Mouse (Mus musculus) midbrain, embryonic 12.5 days (tissue): ENCODE data around the gene Smc6. TPM values are rescaled to one million over a fixed set of nuclear protein-coding genes. Genes with fewer than 3 reads are reported as not detected.

Experiments used
- ATAC-seq: fragments of 200-750 bp; cut with Nextera tagmentation; 2 replicates; pipeline ENCODE4 v1.8.0; 2017; ENCODE audit warnings: low read depth, moderate TSS enrichment, moderate library complexity; ENCODE audit not compliant: low FRiP score
- H3K27ac ChIP-seq: fragments of 300-500 bp; sonication (generic); replicated peaks from 2 replicates; pipeline ENCODE4 v1.5.1; 2016; ENCODE audit warnings: mild to moderate bottlenecking
- H3K27me3 ChIP-seq: fragments of 300-500 bp; sonication (generic); 2 replicates; pipeline ENCODE4 v1.6.1; 2016; ENCODE audit warnings: mild to moderate bottlenecking
- H3K36me3 ChIP-seq: fragments of 300-500 bp; sonication (generic); 2 replicates; pipeline ENCODE4 v1.6.1; 2016
- H3K4me1 ChIP-seq: fragments of 300-500 bp; sonication (generic); 2 replicates; pipeline ENCODE4 v1.6.1; 2016
- H3K4me2 ChIP-seq: fragments of 300-500 bp; sonication (generic); replicated peaks from 2 replicates; pipeline ENCODE4 v1.6.1; 2016; ENCODE audit warnings: mild to moderate bottlenecking, moderate library complexity
- H3K4me3 ChIP-seq: fragments of 300-500 bp; sonication (generic); 2 replicates; pipeline ENCODE4 v1.5.1; 2016; ENCODE audit warnings: mild to moderate bottlenecking
- H3K9ac ChIP-seq: fragments of 300-500 bp; sonication (generic); replicated peaks from 2 replicates; pipeline ENCODE4 v1.6.1; 2016; ENCODE audit warnings: mild to moderate bottlenecking, moderate library complexity
- H3K9me3 ChIP-seq: fragments of 300-500 bp; sonication (generic); 2 replicates; pipeline ENCODE4 v1.6.1; 2016; ENCODE audit warnings: mild to moderate bottlenecking
- WGBS: fragments of 180-500 bp; shearing (Covaris S2); methylation state at CpG from one replicate; pipeline ENCODE4 v1.1.7; 2016; 5-methylcytosine and 5-hydroxymethylcytosine counted together
- polyA plus RNA-seq: library from polyadenylated mRNA; unstranded; fragments of >200 nt; fragmentation: Nextera tagmentation; extraction: Ambion mirVana; gene quantifications from 2 replicates; pipeline ENCODE4 v1.2.1, GENCODE M21; 2016

Gene Smc6
- polyA plus RNA-seq = 137 and 154 TPM in 2 replicates

GRCm38 (mm10) chr12:11265382-11266281 is at the start of gene Smc6, which contains the start of gene Gen1:
Smc6 (plus strand) TSS chr12:11265886.
Gen1 (minus strand) TSS chr12:11265801.
- Histone ChIP-seq H3K4me1 (peaks cover 33% of the 10 kb centered on the region), H3K9ac (peak within 1 kb of the TSS; percentile 97), H3K27me3 (no peaks in the 10 kb centered on the region), H3K27ac (peak within 1 kb of the TSS; percentile 91), H3K4me3 (peak within 1 kb of the TSS; percentile 94), H3K4me2 (peak within 1 kb of the TSS; percentile 85), H3K36me3 (no peaks in the 10 kb centered on the region), H3K9me3 (no peaks in the 10 kb centered on the region)
- peak; percentile 99 for ATAC-seq
- under 1% methylated on average over 64 of the region's 83 CpGs for WGBS

DNA sequence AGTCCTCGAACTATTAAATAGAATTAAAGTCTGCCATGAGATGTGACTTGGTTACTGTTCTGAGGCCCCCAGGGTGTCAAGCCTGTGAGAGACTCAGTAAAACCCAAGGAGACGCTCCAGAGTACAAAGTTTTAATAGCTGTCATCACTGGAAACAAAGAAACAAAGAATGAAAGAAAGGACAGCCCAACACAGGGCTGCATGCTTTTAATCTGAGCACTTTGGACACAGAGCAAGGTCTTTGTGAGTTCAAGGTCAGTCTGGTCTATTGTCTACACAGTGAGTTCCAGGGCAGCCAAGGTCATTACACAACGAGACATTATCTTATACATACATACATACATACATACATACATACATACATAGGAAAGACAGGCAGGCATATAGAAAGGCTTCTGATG is 49.2 kb upstream of the Smc6 start:
- no peak overlapping the region for H3K9ac ChIP-seq
- no peaks in the 10 kb centered on the region for H3K27me3 ChIP-seq
- WGBS = 52% methylated on average over 3 of the region's 3 CpGs
- no peak overlapping the region for H3K27ac ChIP-seq
- H3K4me1 ChIP-seq = peaks cover 2% of the 10 kb centered on the region
- no peaks in the 10 kb centered on the region for H3K36me3 ChIP-seq
- H3K9me3 ChIP-seq = no peaks in the 10 kb centered on the region
- H3K4me3 ChIP-seq = no peak overlapping the region
- ATAC-seq = no peak
- no peak overlapping the region for H3K4me2 ChIP-seq

GRCm38 (mm10) chr12:11217726-11218250 is 47.9 kb upstream of the Smc6 start:
- Histone ChIP-seq H3K9ac (no peak overlapping the region), H3K4me3 (no peak overlapping the region), H3K36me3 (no peaks in the 10 kb centered on the region), H3K4me2 (no peak overlapping the region), H3K9me3 (no peaks in the 10 kb centered on the region), H3K4me1 (peaks cover 9% of the 10 kb centered on the region), H3K27ac (no peak overlapping the region), H3K27me3 (no peaks in the 10 kb centered on the region)
- 88% methylated on average over 7 of the region's 7 CpGs for WGBS
- ATAC-seq = no peak

DNA sequence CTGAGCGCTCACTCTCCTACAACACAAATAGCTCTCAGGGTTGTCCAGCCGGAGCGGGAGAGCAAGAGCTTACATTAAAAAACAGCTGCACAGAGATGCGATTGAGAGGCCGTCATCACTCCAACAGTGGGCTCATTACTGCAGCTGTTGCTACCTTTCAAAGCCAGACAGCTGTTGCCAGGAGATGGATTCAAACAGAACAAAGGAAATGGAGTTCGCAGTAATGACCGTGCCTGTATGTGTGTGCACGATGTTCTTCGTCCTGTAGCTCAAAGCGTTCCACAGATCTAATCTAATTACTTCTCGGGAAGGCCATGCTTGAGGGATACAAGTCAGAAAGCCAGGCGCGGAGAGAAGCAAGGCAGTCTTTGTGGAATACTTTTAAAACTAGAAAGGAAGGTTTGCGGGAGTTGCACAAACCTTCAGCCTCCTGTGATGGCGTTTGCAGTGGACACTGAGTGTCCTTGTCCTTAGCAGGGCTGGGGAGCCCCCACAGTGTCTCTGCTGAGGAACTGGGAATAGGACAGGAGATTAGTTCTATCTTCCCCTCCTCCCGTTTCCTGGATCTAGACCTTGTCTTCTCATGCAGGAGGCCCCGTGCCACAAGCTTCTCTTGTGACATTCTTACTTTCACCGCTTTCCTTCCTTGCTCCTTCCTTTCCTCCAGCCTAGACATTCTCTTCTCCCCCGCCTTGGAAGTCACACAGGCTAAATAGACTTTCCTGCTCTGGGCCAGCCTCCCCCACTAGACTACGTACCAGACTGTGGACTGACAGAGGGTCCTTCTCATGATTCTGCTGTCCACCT is 44.0 kb upstream of the Smc6 start:
- Histone ChIP-seq H3K9ac (no peak overlapping the region), H3K9me3 (no peaks in the 10 kb centered on the region), H3K36me3 (no peaks in the 10 kb centered on the region), H3K4me3 (no peak overlapping the region), H3K4me1 (peaks cover 14% of the 10 kb centered on the region), H3K27ac (peak overlapping the region; percentile 56; the same call in 1 of the 2 replicates), H3K4me2 (no peak overlapping the region), H3K27me3 (no peaks in the 10 kb centered on the region)
- 41% methylated on average over 20 of the region's 20 CpGs for WGBS
- peak; percentile 87 for ATAC-seq

DNA sequence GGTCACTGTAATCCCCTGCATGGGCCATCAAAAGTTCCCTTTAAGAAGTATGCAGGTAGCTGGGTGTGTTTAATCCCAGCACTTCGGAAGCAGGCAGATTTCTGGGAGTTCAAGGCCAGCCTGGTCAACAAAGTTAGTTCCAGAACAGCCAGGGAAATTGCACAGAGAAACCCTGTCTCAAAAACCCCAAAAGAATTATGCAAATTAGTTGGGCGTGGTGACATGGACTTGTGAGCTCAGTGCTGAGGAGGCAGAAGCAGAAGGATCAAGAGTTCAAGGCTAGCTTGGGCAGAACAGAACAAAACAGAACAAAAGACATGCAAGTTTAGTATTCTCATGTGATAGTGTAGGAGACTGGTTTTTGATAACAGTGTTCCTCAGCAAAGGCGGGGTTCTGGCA is 43.1 kb upstream of the Smc6 start:
- WGBS = 66% methylated on average over 3 of the region's 3 CpGs
- no peak overlapping the region for H3K4me2 ChIP-seq
- H3K9ac ChIP-seq = no peak overlapping the region
- no peak for ATAC-seq
- H3K4me1 ChIP-seq = peaks cover 14% of the 10 kb centered on the region
- no peak overlapping the region for H3K4me3 ChIP-seq
- H3K9me3 ChIP-seq = no peaks in the 10 kb centered on the region
- H3K36me3 ChIP-seq = no peaks in the 10 kb centered on the region
- no peaks in the 10 kb centered on the region for H3K27me3 ChIP-seq
- no peak overlapping the region for H3K27ac ChIP-seq

DNA sequence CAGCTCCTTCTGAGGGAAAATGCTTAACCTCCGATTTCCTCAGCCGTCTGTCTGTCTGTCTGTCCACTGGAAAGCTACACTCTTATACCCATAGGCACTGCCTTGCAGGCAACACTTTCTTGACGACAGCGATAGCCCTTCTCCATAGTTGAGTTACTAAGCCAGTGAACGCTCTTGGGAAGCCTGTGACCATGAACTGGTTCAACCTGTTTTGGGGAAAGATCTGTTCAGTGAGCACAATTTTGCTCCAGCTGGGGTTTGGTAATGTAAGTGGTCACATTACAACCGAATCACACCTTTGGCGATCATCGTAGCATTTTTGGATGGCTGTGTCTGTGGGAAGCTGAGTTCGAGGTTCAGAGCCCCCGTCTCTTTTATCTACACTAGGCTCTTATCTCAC is 42.6 kb upstream of the Smc6 start:
- Histone ChIP-seq H3K36me3 (no peaks in the 10 kb centered on the region), H3K4me3 (no peak overlapping the region)

GRCm38 (mm10) chr12:11224722-11225121 is 41.0 kb upstream of the Smc6 start:
- Histone ChIP-seq H3K4me2 (no peak overlapping the region), H3K9ac (no peak overlapping the region), H3K27ac (no peak overlapping the region), H3K4me3 (no peak overlapping the region), H3K4me1 (peaks cover 14% of the 10 kb centered on the region), H3K36me3 (no peaks in the 10 kb centered on the region), H3K27me3 (no peaks in the 10 kb centered on the region), H3K9me3 (no peaks in the 10 kb centered on the region)
- 5% methylated on average over 5 of the region's 5 CpGs for WGBS
- ATAC-seq = no peak

More for the DNA sequence above, 42.6 kb upstream of the Smc6 start:
- WGBS = 92% methylated on average over 10 of the region's 10 CpGs
- Histone ChIP-seq H3K9me3 (no peaks in the 10 kb centered on the region), H3K4me2 (no peak overlapping the region), H3K9ac (no peak overlapping the region), H3K4me1 (peaks cover 14% of the 10 kb centered on the region), H3K27ac (no peak overlapping the region), H3K27me3 (no peaks in the 10 kb centered on the region)
- no peak for ATAC-seq

DNA sequence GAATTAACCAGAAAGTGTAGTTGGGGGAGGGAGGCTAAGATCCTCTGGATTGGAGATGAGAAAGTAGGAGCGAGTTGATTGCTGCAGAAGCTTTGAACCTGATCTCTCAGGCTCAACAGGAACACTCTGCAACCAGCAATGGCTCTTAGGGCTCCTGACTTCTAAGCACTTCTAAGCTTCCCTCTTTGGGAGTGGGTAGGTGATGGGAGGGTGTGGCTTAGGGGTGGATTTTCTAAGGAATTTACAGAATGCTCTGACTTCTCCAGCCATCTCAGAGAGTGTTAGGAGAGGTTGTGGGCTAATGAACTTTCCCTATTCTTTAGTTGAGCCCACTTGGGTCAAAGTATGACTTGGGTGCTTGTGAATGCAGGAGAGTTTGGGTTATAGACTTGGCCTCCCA is 39.6 kb upstream of the Smc6 start:
- Histone ChIP-seq H3K27me3 (no peaks in the 10 kb centered on the region), H3K4me1 (peaks cover 14% of the 10 kb centered on the region), H3K4me2 (no peak overlapping the region), H3K36me3 (no peaks in the 10 kb centered on the region), H3K4me3 (no peak overlapping the region), H3K9me3 (no peaks in the 10 kb centered on the region), H3K9ac (no peak overlapping the region), H3K27ac (no peak overlapping the region)
- no peak for ATAC-seq
- WGBS = 43% methylated on average over 1 of the region's 1 CpGs

DNA sequence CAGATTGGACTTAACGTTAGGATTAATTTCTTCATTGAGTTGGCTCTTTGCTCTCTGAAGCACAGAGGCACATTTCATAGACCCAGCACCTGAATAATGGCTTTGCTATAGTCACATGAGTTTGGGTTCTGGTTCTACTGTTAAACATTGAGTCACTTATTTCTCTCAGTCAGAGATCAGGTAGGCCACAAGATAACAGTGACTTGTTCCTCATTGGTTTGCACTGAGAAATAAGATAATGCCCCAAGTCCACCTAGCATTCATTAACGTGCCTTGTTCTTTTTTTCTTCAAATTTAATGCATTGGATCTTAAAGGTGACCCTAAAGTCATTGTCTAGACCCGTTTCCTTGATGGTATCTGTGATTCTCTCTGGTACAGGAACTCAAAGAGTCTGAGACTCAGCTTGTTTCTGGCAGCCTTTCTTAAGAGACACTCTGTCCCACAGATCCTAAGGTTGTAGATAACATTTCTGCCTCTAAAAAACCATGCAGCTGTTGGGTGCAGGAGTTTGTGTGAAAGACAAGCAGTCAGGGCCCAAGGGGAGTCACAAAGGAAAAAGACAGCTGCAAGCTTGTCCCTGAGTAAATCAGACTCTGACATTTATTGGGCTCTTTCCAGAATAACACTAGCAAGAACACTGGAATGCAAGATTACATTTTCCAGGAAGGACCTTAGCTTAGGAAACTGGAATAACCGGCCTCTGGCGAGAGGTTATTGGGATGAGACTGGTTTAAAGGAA is 39.0 kb upstream of the Smc6 start:
- ATAC-seq = no peak

GRCm38 (mm10) chr12:11230267-11230666 is 35.4 kb upstream of the Smc6 start:
- Histone ChIP-seq H3K27ac (no peak overlapping the region), H3K4me3 (no peak overlapping the region), H3K36me3 (no peaks in the 10 kb centered on the region), H3K27me3 (no peaks in the 10 kb centered on the region), H3K4me1 (no peaks in the 10 kb centered on the region), H3K4me2 (no peak overlapping the region), H3K9me3 (no peaks in the 10 kb centered on the region), H3K9ac (no peak overlapping the region)
- 79% methylated on average over 2 of the region's 2 CpGs for WGBS
- ATAC-seq = no peak

More for the DNA sequence above, 39.0 kb upstream of the Smc6 start:
- no peaks in the 10 kb centered on the region for H3K27me3 ChIP-seq
- H3K36me3 ChIP-seq = no peaks in the 10 kb centered on the region
- no peak overlapping the region for H3K27ac ChIP-seq
- H3K4me2 ChIP-seq = no peak overlapping the region
- H3K9me3 ChIP-seq = no peaks in the 10 kb centered on the region
- H3K4me3 ChIP-seq = no peak overlapping the region
- H3K9ac ChIP-seq = no peak overlapping the region
- 85% methylated on average over 5 of the region's 5 CpGs for WGBS
- peaks cover 9% of the 10 kb centered on the region for H3K4me1 ChIP-seq

GRCm38 (mm10) chr12:11235996-11236395 is 29.7 kb upstream of the Smc6 start:
- ATAC-seq = no peak
- WGBS = 85% methylated on average over 2 of the region's 2 CpGs
- H3K4me3 ChIP-seq = no peak overlapping the region
- H3K4me2 ChIP-seq = no peak overlapping the region
- no peak overlapping the region for H3K27ac ChIP-seq
- no peaks in the 10 kb centered on the region for H3K9me3 ChIP-seq
- no peaks in the 10 kb centered on the region for H3K27me3 ChIP-seq
- no peak overlapping the region for H3K9ac ChIP-seq
- H3K4me1 ChIP-seq = no peaks in the 10 kb centered on the region
- no peaks in the 10 kb centered on the region for H3K36me3 ChIP-seq
